Mouse (Mus musculus) hindbrain, embryonic 13.5 days (tissue): ENCODE results near the gene Cxcl16. TPM values are rescaled to one million over a fixed set of nuclear protein-coding genes. Genes with fewer than 3 reads are reported as not detected.

Experiments used
- ATAC-seq: fragments of 200-750 bp; cut with Nextera tagmentation; 2 replicates; pipeline ENCODE4 v1.8.0; 2017; ENCODE audit warnings: moderate TSS enrichment; ENCODE audit not compliant: low FRiP score
- H3K27ac ChIP-seq: fragments of 300-500 bp; sonication (generic); 2 replicates; pipeline ENCODE4 v1.5.1; 2015; ENCODE audit warnings: inconsistent platforms, mild to moderate bottlenecking, moderate library complexity
- H3K27me3 ChIP-seq: fragments of 300-500 bp; sonication (generic); 2 replicates; pipeline ENCODE4 v1.6.1; 2015; ENCODE audit warnings: mild to moderate bottlenecking, inconsistent platforms
- H3K36me3 ChIP-seq: fragments of 300-500 bp; sonication (generic); 2 replicates; pipeline ENCODE4 v1.6.1; 2015; ENCODE audit warnings: mild to moderate bottlenecking, inconsistent platforms
- H3K4me1 ChIP-seq: fragments of 300-500 bp; sonication (generic); replicated peaks from 2 replicates; pipeline ENCODE4 v1.6.1; 2015; ENCODE audit warnings: inconsistent platforms
- H3K4me2 ChIP-seq: fragments of 300-500 bp; sonication (generic); 2 replicates; pipeline ENCODE4 v1.6.1; 2015; ENCODE audit warnings: inconsistent platforms, mild to moderate bottlenecking, moderate library complexity
- H3K4me3 ChIP-seq: fragments of 300-500 bp; sonication (generic); 2 replicates; pipeline ENCODE4 v1.5.1; 2015; ENCODE audit warnings: mild to moderate bottlenecking, inconsistent platforms
- H3K9ac ChIP-seq: fragments of 300-500 bp; sonication (generic); 2 replicates; pipeline ENCODE4 v1.6.1; 2015; ENCODE audit warnings: mild to moderate bottlenecking, inconsistent platforms
- H3K9me3 ChIP-seq: fragments of 300-500 bp; sonication (generic); 2 replicates; pipeline ENCODE4 v1.6.1; 2016; ENCODE audit warnings: inconsistent platforms
- WGBS: fragments of 180-500 bp; shearing (Covaris S2); methylation state at CpG from one replicate; pipeline ENCODE4 v1.1.7; 2015; 5-methylcytosine and 5-hydroxymethylcytosine counted together
- polyA plus RNA-seq: library from polyadenylated mRNA; unstranded; fragments of >200 nt; fragmentation: Nextera tagmentation; extraction: Ambion mirVana; gene quantifications from 2 replicates; pipeline ENCODE4 v1.2.1, GENCODE M21; 2015

The Cxcl16 gene
- 4.6 and 6.7 TPM in 2 replicates for polyA plus RNA-seq

DNA sequence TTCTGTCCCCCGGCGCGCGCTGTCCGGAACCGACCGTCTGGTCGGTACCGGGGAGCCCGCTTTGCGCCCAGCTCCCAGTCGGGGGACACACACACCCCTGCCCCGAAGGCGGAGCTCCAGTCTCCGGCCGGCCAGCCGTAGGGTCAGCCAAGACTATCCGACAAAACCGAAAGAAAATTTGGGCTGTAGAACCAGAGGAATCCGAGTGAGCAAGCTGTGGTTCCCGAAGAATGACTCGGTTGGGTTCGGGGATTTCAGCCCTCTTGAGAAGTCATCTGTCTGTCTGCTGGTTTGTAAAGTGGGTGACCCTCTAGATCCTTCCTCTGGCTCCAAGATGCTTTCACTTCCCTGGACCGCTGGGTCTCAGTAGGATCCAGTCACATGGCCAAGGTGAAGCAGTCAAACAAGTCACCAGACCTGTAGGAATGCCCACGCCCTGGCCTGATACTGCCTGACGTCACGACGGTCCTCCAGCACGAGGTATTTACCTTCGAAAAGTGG is at the start of gene Cxcl16:
Gene Cxcl16, minus strand, starts transcription at position 384 of the 501 bp plus-strand sequence.
- Histone ChIP-seq H3K4me1 (peaks cover 12% of the 10 kb centered on the region), H3K9me3 (no peaks in the 10 kb centered on the region), H3K4me2 (peak within 1 kb of the TSS; percentile 64), H3K36me3 (peaks cover 5% of the 10 kb centered on the region), H3K4me3 (peak within 1 kb of the TSS; percentile 42), H3K27ac (no peak within 1 kb of the TSS), H3K9ac (peak within 1 kb of the TSS; percentile 68), H3K27me3 (peaks cover 69% of the 10 kb centered on the region)
- ATAC-seq, result no peak
- WGBS, result 5% methylated on average over 30 of the region's 30 CpGs

DNA sequence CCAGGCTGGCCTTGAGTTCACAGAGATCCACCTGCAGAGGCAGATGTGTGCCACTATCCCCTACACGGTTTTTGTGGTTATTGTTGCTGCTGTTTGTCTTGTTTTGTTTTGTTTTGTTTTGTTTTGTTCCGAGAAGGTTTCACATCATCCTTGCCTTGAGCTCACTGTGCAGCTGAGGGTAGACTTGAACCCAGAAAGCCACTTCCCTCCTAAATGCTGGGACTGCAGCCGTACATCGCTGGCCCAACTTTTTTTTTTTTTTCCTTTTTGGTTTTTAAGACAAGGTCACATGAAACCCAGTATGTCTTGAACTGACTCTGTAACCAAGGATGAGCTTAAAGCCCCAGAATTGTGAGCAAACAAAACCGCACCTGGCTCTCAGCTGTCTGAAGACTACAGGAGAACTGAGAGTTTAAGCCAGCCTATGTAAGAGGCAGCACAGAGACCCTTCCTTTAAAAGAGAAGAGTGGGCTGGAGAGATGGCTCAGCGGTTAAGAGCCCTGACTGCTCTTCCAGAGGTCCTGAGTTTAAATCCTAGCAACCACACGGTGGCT is 47.3 kb upstream of the Cxcl16 start:
- ATAC-seq, result no peak

DNA sequence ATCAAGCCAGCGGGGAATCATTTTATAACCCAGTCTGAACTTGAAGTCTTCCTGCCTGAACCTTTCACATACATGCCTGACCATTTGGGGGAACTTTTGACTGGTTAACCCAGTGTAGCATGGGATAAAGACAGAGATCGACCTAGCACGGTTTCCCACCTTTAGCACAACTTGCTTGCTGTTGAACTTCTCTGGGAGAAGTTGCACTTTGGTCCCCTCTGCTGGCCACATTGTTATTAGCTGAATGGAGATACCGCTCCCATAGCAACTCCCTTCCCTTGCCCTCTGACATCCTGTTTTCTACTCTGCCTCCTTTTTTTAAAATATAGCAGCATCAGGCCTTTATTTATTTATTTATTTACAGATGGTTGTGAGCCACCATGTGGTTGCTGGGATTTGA is 46.6 kb upstream of the Cxcl16 start:
- H3K9me3 ChIP-seq, result no peaks in the 10 kb centered on the region
- H3K9ac ChIP-seq, result no peak overlapping the region
- H3K36me3 ChIP-seq, result no peaks in the 10 kb centered on the region
- H3K27ac ChIP-seq, result no peak overlapping the region
- H3K4me2 ChIP-seq, result no peak overlapping the region
- no peak overlapping the region for H3K4me3 ChIP-seq
- peaks cover 9% of the 10 kb centered on the region for H3K4me1 ChIP-seq
- peaks cover 22% of the 10 kb centered on the region; the same call in 1 of the 2 replicates for H3K27me3 ChIP-seq
- 28% methylated on average over 4 of the region's 4 CpGs for WGBS
- no peak for ATAC-seq

More for the DNA sequence above, 47.3 kb upstream of the Cxcl16 start:
- no peak overlapping the region for H3K27ac ChIP-seq
- H3K4me1 ChIP-seq, result peaks cover 9% of the 10 kb centered on the region
- H3K27me3 ChIP-seq, result peaks cover 22% of the 10 kb centered on the region; the same call in 1 of the 2 replicates
- no peaks in the 10 kb centered on the region for H3K36me3 ChIP-seq
- H3K9me3 ChIP-seq, result no peaks in the 10 kb centered on the region
- 71% methylated on average over 7 of the region's 7 CpGs for WGBS
- H3K4me3 ChIP-seq, result no peak overlapping the region
- H3K9ac ChIP-seq, result no peak overlapping the region
- no peak overlapping the region for H3K4me2 ChIP-seq

DNA sequence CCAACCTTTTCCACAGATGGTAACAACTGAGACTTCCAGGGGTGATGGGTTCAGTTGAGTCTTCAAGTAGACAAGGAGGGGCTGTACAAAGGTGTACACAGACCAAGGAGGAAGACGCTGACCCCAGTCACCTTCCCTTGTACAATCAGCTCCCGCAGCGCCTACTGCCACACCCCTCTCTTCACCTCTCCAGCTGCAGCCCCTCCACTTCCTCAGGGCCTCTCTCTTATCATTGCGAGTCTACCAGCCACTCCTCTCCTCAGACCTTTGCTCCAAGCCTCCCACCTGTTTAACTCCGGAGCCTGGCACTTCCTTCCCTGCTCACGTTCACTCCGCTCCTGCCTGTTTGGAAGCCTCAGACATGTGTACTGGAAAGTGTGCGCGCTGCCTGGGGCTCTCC is 45.2 kb upstream of the Cxcl16 start, which contains the start of gene Tm4sf5:
Gene Tm4sf5, plus strand, starts transcription at position 275 of the 400 bp plus-strand sequence.
- Histone ChIP-seq H3K36me3 (no peaks in the 10 kb centered on the region), H3K27me3 (peaks cover 14% of the 10 kb centered on the region; the same call in 1 of the 2 replicates), H3K9me3 (no peaks in the 10 kb centered on the region), H3K4me3 (no peak within 1 kb of the TSS), H3K27ac (no peak within 1 kb of the TSS), H3K4me2 (no peak within 1 kb of the TSS), H3K4me1 (peaks cover 5% of the 10 kb centered on the region), H3K9ac (0 out of 2 replicates have a peak within 1 kb of the TSS, but pooled peaks have one; percentile 19)
- 76% methylated on average over 9 of the region's 9 CpGs for WGBS
- no peak for ATAC-seq

DNA sequence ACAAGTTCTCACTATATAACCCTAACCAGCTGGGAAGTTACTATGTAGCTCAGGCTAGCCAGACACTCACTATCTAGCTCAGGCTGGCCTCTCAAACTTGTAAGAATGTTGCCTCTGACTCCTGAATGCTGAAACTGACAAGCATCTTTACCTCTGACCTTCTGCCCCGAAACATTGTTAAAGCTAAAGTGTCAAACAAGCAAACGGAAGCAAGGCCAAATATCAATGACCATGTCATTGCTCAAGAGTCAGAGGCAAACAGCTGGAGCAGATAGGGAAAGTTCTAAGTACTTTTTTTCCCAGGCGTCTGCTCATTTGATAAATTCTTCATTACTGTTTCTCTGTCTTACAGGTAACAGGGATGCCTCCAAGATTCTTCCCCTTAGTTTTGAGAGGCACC is 42.2 kb upstream of the Cxcl16 start:
- no peaks in the 10 kb centered on the region for H3K9me3 ChIP-seq
- H3K36me3 ChIP-seq, result no peaks in the 10 kb centered on the region
- no peak overlapping the region for H3K4me3 ChIP-seq
- no peak overlapping the region for H3K27ac ChIP-seq
- H3K27me3 ChIP-seq, result 0 out of 2 replicates have a peak, but pooled peaks cover 6% of the 10 kb centered on the region
- no peak overlapping the region for H3K4me2 ChIP-seq
- 75% methylated on average over 3 of the region's 3 CpGs for WGBS
- H3K4me1 ChIP-seq, result no peaks in the 10 kb centered on the region
- H3K9ac ChIP-seq, result no peak overlapping the region
- no peak for ATAC-seq

DNA sequence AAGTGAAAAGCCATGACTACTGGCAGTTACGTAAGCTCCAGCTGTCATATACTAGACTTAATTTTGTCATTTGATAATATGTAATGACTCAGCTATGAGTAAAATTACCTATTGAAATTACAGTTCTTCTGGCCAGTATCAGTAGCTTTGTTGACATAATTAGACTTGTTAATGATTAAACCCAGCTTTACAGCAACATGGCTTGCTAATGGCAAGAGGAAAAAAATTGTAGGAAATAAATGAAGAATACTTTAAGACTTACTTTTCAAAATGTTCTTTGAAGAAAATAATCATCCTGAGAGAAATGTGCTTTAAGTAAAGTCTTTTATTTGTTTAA is 40.7 kb upstream of the Cxcl16 start:
- Histone ChIP-seq H3K27me3 (0 out of 2 replicates have a peak, but pooled peaks cover 6% of the 10 kb centered on the region), H3K9me3 (no peaks in the 10 kb centered on the region), H3K4me1 (no peaks in the 10 kb centered on the region), H3K4me3 (no peak overlapping the region), H3K36me3 (no peaks in the 10 kb centered on the region), H3K9ac (no peak overlapping the region), H3K27ac (no peak overlapping the region), H3K4me2 (no peak overlapping the region)
- WGBS, result 96% methylated on average over 1 of the region's 1 CpGs
- no peak for ATAC-seq

DNA sequence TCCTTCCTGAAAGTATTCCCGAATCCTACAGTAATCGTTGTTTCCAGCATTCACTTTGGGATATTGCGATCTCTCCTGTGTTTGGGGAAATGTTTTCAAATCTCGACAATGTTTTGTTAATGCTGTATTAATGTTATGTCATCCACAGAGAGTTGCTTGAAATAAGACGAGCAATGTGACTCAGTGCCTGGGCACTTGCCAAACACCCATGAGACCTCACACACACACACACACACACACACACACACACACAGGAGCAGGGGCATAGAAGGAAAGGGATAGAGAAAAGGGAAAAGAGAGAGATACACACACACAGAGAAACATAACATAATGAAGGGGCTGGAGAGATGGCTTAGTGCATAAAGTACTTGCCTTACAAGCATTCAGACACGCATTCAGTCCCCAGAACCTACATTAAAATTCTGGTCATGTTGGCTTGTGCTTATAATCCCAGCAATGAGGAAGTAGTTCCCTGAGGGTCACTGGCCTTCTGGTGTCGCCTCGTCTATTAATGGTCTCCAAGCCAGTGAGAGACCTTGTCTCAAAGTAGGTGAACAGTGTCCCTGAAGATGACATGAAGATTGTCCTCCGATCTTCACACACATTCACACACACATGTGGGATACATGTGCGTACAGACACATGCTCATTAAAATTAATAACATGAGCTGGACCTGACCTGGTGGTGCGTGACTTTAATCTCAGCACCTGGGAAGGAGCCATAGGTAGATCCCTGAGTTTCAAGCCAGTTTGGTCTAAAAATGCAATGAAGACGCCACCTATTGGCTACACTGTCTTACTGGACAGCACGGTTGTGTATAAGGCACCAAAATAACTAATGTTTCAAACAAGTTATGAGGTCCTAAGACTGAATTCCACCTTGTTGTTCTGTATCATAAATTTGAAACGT is 40.0 kb upstream of the Cxcl16 start:
- Histone ChIP-seq H3K4me1 (no peaks in the 10 kb centered on the region), H3K36me3 (no peaks in the 10 kb centered on the region), H3K4me3 (no peak overlapping the region), H3K27ac (no peak overlapping the region), H3K4me2 (no peak overlapping the region), H3K27me3 (0 out of 2 replicates have a peak, but pooled peaks cover under 1% of the 10 kb centered on the region), H3K9me3 (no peaks in the 10 kb centered on the region), H3K9ac (no peak overlapping the region)
- ATAC-seq, result no peak
- WGBS, result 73% methylated on average over 14 of the region's 14 CpGs

DNA sequence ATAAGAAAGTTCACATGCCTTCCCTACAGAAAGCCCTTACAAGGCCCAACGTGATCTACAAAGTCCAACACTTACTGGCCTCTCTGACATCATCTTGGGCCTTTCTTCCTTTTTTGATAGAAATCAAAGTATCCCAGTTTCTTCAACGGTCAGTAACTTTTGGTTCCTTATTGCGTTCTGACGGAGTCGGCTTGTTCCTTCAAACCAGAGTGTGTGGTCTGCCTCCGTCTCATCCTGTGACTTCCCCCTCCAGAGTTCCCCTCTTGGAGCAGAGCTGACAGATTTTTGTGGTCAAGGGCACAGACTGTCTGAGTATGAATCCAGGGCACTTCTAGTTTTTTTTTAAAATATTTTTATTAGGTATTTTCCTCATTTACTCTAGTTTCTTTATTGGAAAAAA is 29.9 kb upstream of the Cxcl16 start:
- no peaks in the 10 kb centered on the region for H3K4me1 ChIP-seq
- no peak overlapping the region for H3K27ac ChIP-seq
- H3K4me2 ChIP-seq, result no peak overlapping the region
- no peak overlapping the region for H3K9ac ChIP-seq
- ATAC-seq, result no peak
- H3K4me3 ChIP-seq, result no peak overlapping the region
- no peaks in the 10 kb centered on the region for H3K9me3 ChIP-seq
- H3K36me3 ChIP-seq, result no peaks in the 10 kb centered on the region
- H3K27me3 ChIP-seq, result no peaks in the 10 kb centered on the region
- 90% methylated on average over 6 of the region's 6 CpGs for WGBS

DNA sequence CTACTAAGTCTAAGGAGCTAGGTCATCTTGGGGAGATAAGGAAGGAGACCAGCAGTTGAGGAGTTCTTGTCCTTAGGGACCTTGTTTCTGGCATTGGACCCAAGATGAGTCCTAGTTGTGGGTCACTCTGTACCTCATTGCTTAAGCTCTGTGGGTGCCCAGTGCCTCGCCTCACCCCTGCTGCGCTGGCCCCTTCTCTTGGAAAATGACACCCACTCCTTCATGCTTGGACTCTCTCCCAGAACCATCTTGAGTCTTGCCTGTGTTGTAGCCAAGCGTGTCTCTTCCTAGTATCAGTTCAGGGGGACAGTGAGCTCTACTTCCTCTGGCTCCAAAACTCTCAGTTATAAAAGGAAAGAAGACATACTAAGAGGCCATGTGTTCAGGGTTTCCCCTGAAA is 29.4 kb upstream of the Cxcl16 start:
- Histone ChIP-seq H3K9me3 (no peaks in the 10 kb centered on the region), H3K9ac (no peak overlapping the region), H3K27me3 (no peaks in the 10 kb centered on the region), H3K4me1 (no peaks in the 10 kb centered on the region), H3K27ac (no peak overlapping the region), H3K4me2 (no peak overlapping the region), H3K4me3 (no peak overlapping the region), H3K36me3 (no peaks in the 10 kb centered on the region)
- 91% methylated on average over 3 of the region's 3 CpGs for WGBS
- ATAC-seq, result no peak

DNA sequence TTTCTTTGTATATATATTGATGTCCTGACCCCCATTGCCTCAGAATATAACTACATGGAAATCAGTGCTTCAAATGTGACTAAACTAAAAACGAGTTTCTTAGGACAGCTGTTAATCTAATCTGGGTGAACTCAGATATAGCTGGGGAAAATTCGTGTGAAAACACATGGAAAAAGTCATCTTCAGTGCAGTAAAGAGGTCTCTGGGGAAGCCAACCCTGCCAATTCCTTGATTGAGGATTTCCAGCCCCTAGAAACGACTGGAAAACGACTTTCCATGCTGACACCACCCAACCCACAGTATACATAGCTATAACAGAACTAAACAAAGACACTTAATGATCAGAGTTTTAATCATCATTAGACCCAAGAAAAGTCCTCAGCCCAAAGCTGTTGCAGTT is 28.0 kb upstream of the Cxcl16 start:
- no peaks in the 10 kb centered on the region for H3K36me3 ChIP-seq
- no peaks in the 10 kb centered on the region for H3K9me3 ChIP-seq
- no peaks in the 10 kb centered on the region for H3K27me3 ChIP-seq
- H3K9ac ChIP-seq, result no peak overlapping the region
- H3K27ac ChIP-seq, result no peak overlapping the region
- no peak overlapping the region for H3K4me2 ChIP-seq
- 50% methylated on average over 4 of the region's 4 CpGs for WGBS
- no peak overlapping the region for H3K4me3 ChIP-seq
- no peak for ATAC-seq
- H3K4me1 ChIP-seq, result no peaks in the 10 kb centered on the region

DNA sequence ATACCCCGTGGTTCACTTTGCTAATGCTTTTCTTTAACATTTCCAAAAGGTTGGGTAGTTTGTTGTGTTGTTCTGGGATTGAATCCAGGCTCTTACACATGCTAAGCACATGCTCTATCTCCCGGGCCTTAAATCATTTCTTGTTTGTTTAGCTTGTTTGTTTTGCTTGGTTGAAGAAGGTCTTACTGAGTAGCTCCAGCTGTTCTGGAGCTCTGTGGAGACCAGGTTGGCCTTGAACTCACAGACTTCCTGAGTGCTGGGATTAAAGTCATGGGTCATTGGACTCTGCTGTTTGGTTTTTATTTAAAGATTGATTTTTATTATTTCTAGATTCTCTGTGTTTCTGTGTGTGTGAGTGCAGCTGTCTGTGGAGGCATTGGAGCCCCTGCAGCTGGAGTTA is 25.7 kb upstream of the Cxcl16 start:
- WGBS, result 58% methylated on average over 2 of the region's 2 CpGs
- no peaks in the 10 kb centered on the region for H3K9me3 ChIP-seq
- no peaks in the 10 kb centered on the region for H3K36me3 ChIP-seq
- H3K4me1 ChIP-seq, result no peaks in the 10 kb centered on the region
- H3K27ac ChIP-seq, result no peak overlapping the region
- no peak overlapping the region for H3K9ac ChIP-seq
- H3K4me3 ChIP-seq, result no peak overlapping the region
- H3K27me3 ChIP-seq, result no peaks in the 10 kb centered on the region
- ATAC-seq, result no peak
- H3K4me2 ChIP-seq, result no peak overlapping the region

DNA sequence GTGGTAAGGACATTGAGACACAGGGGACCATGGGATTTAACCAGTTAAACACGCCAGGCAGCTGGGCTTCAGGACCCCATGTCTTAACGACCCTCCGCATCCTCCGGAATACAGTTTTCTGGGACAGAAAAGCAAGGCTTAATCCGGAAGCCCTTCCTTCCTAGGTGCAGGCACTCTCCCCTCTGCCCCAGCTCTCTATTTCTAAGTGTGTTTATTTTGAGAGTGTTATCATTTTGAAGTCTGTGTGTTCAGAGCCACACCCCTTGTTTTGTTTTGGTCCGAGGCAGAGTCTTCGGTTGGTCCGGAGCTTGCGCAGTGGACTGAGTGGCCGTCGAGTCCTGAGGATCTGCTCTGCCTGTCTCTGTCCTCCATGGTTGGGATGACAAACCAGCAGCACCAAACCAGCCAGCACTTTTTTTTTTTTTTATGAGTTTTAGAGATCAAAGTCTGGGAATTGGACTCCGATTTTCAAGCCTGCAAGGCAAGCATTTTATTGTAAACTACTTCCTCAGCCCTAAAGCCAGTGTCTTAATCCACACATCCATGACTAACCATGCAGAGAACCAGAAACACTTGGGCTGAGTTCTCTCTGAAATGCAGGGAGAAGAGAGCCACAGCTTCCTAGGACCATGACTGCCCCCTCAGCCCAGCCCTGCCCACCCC is 15.2 kb upstream of the Cxcl16 start:
- no peak for ATAC-seq
- Histone ChIP-seq H3K27me3 (no peaks in the 10 kb centered on the region), H3K4me2 (no peak overlapping the region), H3K4me3 (no peak overlapping the region), H3K4me1 (no peaks in the 10 kb centered on the region), H3K36me3 (no peaks in the 10 kb centered on the region), H3K9me3 (no peaks in the 10 kb centered on the region), H3K27ac (no peak overlapping the region), H3K9ac (no peak overlapping the region)
- WGBS, result 86% methylated on average over 12 of the region's 12 CpGs
